Mouse (Mus musculus): Measurements from ENCODE around the gene Myl9.

DNA sequence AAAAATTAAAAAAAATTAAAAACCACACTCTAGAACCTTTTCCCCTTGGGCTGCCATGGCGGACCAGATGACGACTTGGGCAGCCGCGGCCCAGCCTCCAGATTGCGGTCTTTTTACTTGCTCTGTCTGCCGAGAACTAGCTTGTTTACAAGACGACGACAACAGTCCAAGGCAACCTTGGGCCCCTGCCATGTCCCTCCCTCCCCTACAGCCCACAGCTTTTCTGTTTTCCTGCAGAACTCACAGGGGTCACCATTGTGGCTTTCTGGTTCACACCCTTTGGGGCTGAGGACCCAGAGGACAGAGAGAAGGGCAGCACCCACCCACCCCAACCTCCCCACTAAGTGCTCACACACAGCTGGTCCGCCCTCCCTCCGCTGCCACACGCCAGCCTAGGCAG lies 12.1 kb upstream of the Myl9 start:
- TF ChIP-seq CTCF (IDR thresholded peaks at IDR 0.05; ENCODE audit: borderline replicate concordance, insufficient read depth, low read length) (no peak), POLR2A (IDR thresholded peaks at IDR 0.05; ENCODE audit: low read depth, low read length) (no peak)

Measured in embryonic fibroblast, embryonic 13.5 days (primary cell).